Mouse (Mus musculus): ENCODE results near the gene Lrrc3b.

- TF ChIP-seq CTCF (IDR thresholded peaks at IDR 0.05; ENCODE audit: low read depth, low read length): no peak
- TF ChIP-seq POLR2A (IDR thresholded peaks at IDR 0.05; ENCODE audit: extremely low read depth, insufficient read depth, low read length): no peak
Observed at GRCm38 (mm10) chr14:15308576-15308975, 130.2 kb downstream of the Lrrc3b start.
